Mouse (Mus musculus) CH12.LX (cell line): ENCODE results near the gene Bach2. TPM values are rescaled to one million over a fixed set of nuclear protein-coding genes. Genes with fewer than 3 reads are reported as not detected.

Experiments used
- DNase-seq: peaks from one replicate; pipeline ENCODE4 v3.0.0-alpha.2; 2013; ENCODE audit errors: extremely low read depth
- H3K27ac ChIP-seq: 2 replicates; pipeline ENCODE4 v1.5.1; 2012; ENCODE audit warnings: low read depth, mild to moderate bottlenecking, control low read depth, moderate library complexity; ENCODE audit not compliant: insufficient read depth
- H3K27me3 ChIP-seq: replicated peaks from 2 replicates; pipeline ENCODE3; 2012; ENCODE audit warnings: inconsistent platforms
- H3K36me3 ChIP-seq, 2 experiments: replicated peaks in 1 of 2; 2 replicates each; pipeline versions ENCODE3 to v1.6.1; 2012; ENCODE audit warnings: inconsistent platforms in 1 of 2, low read length in 1 of 2, mild to moderate bottlenecking in 1 of 2, mixed read lengths in 1 of 2, moderate library complexity in 1 of 2; ENCODE audit not compliant: control insufficient read depth in 1 of 2, insufficient read depth in 1 of 2
- H3K4me1 ChIP-seq, 2 experiments: 2 replicates each; pipeline ENCODE4 v1.6.1; 2012; ENCODE audit warnings: inconsistent platforms in 1 of 2, moderate library complexity in 1 of 2; ENCODE audit not compliant: insufficient read depth in 2 of 2, control insufficient read depth in 1 of 2
- H3K4me2 ChIP-seq: 2 replicates; pipeline ENCODE4 v1.6.1; 2012; ENCODE audit warnings: low read depth, mild to moderate bottlenecking, control low read depth; ENCODE audit not compliant: poor library complexity, insufficient read depth, severe bottlenecking
- H3K4me3 ChIP-seq, 3 experiments: fragments of 150-350 bp in 1 of 3; sonication (generic) in 1 of 3; replicated peaks in 1 of 3; 2 replicates each; pipeline versions ENCODE3 to v1.5.1; 2011 to 2012; ENCODE audit warnings: low read depth in 2 of 3, low read length in 2 of 3, mild to moderate bottlenecking in 2 of 3, moderate library complexity in 2 of 3, control low read depth in 1 of 3, improper control_type of control experiment in 1 of 3, inconsistent platforms in 1 of 3, mixed read lengths in 1 of 3; ENCODE audit not compliant: poor library complexity in 1 of 3
- H3K79me2 ChIP-seq: replicated peaks from 2 replicates; pipeline ENCODE4 v1.6.1; 2012; ENCODE audit warnings: mild to moderate bottlenecking, moderate library complexity; ENCODE audit not compliant: control insufficient read depth, poor library complexity, insufficient read depth, severe bottlenecking; ENCODE audit errors: extremely low read depth
- H3K9ac ChIP-seq: 2 replicates; pipeline ENCODE4 v1.6.1; 2012; ENCODE audit warnings: low read depth, mild to moderate bottlenecking, control low read depth, moderate library complexity; ENCODE audit not compliant: insufficient read depth
- H3K9me3 ChIP-seq: replicated peaks from 2 replicates; pipeline ENCODE3; 2012; ENCODE audit warnings: low read length, inconsistent platforms, mixed read lengths
- CHD2 ChIP-seq: IDR thresholded peaks from 2 replicates; pipeline ENCODE4 v1.6.1; 2011; ENCODE audit warnings: low read length, improper control_type of control experiment
- CTCF ChIP-seq, 2 experiments: IDR thresholded peaks in 1 of 2; conservative IDR thresholded peaks in 1 of 2; 2 replicates each; pipeline ENCODE4 v1.5.1; 2011 to 2012; ENCODE audit warnings: low read depth in 2 of 2, low read length in 2 of 2, improper control_type of control experiment in 1 of 2, inconsistent platforms in 1 of 2, mild to moderate bottlenecking in 1 of 2, moderate library complexity in 1 of 2
- E2F4 ChIP-seq: IDR thresholded peaks from 2 replicates; pipeline ENCODE4 v1.6.1; 2011; ENCODE audit warnings: low read depth, low read length, improper control_type of control experiment; ENCODE audit not compliant: insufficient replicate concordance
- ETS1 ChIP-seq: conservative IDR thresholded peaks from 2 replicates; pipeline ENCODE4 v1.6.1; 2012; ENCODE audit warnings: low read depth, mild to moderate bottlenecking, inconsistent platforms, low read length, improper control_type of control experiment, moderate library complexity
- HCFC1 ChIP-seq: IDR thresholded peaks from 2 replicates; pipeline ENCODE4 v1.6.1; 2012; ENCODE audit warnings: low read depth, mild to moderate bottlenecking, inconsistent platforms, low read length, improper control_type of control experiment
- IRF4 ChIP-seq: IDR thresholded peaks from 2 replicates; pipeline ENCODE4 v1.6.1; 2014; ENCODE audit warnings: low read depth, mild to moderate bottlenecking, inconsistent platforms, low read length, improper control_type of control experiment
- JUN ChIP-seq: IDR thresholded peaks from 2 replicates; pipeline ENCODE4 v1.6.1; 2011; ENCODE audit warnings: low read depth, mild to moderate bottlenecking, low read length, improper control_type of control experiment, moderate library complexity; ENCODE audit not compliant: insufficient read depth
- JUND ChIP-seq: conservative IDR thresholded peaks from 2 replicates; pipeline ENCODE4 v1.6.1; 2011; ENCODE audit warnings: low read depth, low read length, improper control_type of control experiment
- KAT2A ChIP-seq: IDR thresholded peaks from 2 replicates; pipeline ENCODE4 v1.6.1; 2012; ENCODE audit warnings: low read length, improper control_type of control experiment, inconsistent platforms; ENCODE audit not compliant: insufficient replicate concordance
- MAFK ChIP-seq: IDR thresholded peaks from 2 replicates; pipeline ENCODE4 v1.6.1; 2011; ENCODE audit warnings: low read length, improper control_type of control experiment; ENCODE audit not compliant: insufficient replicate concordance
- MAX ChIP-seq: IDR thresholded peaks from 2 replicates; pipeline ENCODE4 v1.6.1; 2011; ENCODE audit warnings: low read length, improper control_type of control experiment
- MAZ ChIP-seq: IDR thresholded peaks from 2 replicates; pipeline ENCODE4 v1.6.1; 2012; ENCODE audit warnings: low read depth, mild to moderate bottlenecking, inconsistent platforms, low read length, improper control_type of control experiment, moderate library complexity
- MEF2A ChIP-seq: IDR thresholded peaks from 2 replicates; pipeline ENCODE4 v1.6.1; 2014; ENCODE audit warnings: low read depth, mild to moderate bottlenecking, inconsistent platforms, low read length, improper control_type of control experiment, borderline replicate concordance
- PAX5 ChIP-seq: IDR thresholded peaks from 2 replicates; pipeline ENCODE4 v1.6.1; 2012; ENCODE audit warnings: low read length, inconsistent platforms, mixed read lengths
- POLR2AphosphoS2 ChIP-seq: IDR thresholded peaks from 2 replicates; pipeline ENCODE4 v1.6.1; 2011; ENCODE audit warnings: low read depth, low read length, improper control_type of control experiment
- ZMIZ1 ChIP-seq: IDR thresholded peaks from 2 replicates; pipeline ENCODE4 v1.6.1; 2012; ENCODE audit warnings: low read depth, mild to moderate bottlenecking, inconsistent platforms, low read length, improper control_type of control experiment
- ZNF384 ChIP-seq: IDR thresholded peaks from 2 replicates; pipeline ENCODE4 v1.6.1; 2012; ENCODE audit warnings: low read depth, low read length, improper control_type of control experiment, inconsistent platforms
- dilution Hi-C: fragments of 300-500 bp; cut with MboI; formaldehyde crosslinking; loops from 2 replicates; pipeline ENCODE4 v1.14.3; 2020; ENCODE audit warnings: low sequenced_read_pairs; ENCODE audit not compliant: extremely low pct_unique_long_range_greater_than_20kb, extremely low pct_ligation_motif_present
- in situ Hi-C: fragments of 300-500 bp; cut with MboI; formaldehyde crosslinking; loops from 3 replicates; pipeline ENCODE4 v1.14.3; 2019; ENCODE audit warnings: low sequenced_read_pairs, low pct_ligation_motif_present, low pct_unique_long_range_greater_than_20kb, mixed read lengths
- polyA plus RNA-seq: library from polyadenylated mRNA; unstranded; fragments of >175 nt; gene quantifications from 2 replicates; pipeline ENCODE4 v1.2.1, GENCODE M21; 2012; ENCODE audit warnings: low read depth; ENCODE audit not compliant: insufficient read length
- total RNA-seq, 2 experiments: library from RNA; depleted of rRNA; stranded (reverse); fragments of 300-350 nt in 1 of 2; fragments of >200 nt in 1 of 2; gene quantifications; 2 replicates each; pipeline ENCODE4 v1.2.3; 2012 to 2014

The Bach2 gene
- total and polyA plus RNA-seq, 3 experiments: 0.11 TPM; not detected in 2

DNA sequence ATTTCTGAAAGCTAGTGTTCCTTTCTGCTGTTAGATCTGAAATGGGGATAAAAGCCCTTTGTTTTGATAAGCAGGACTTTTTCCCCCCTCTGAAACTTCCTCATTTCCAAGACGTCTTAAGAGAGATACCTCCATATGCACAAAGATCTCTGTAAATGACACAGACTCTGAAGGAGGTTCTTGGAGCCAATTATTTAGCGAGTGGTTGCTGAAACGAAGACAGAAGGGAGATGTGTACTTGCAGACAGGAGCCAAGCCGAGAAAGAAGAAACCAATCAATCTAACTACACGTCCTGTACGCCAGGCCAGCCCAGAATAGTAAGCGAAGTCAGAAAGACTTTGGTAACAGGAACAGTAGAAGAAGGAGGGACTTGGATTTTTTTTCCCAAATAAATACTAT is 295.1 kb downstream of the Bach2 start:
- no peak overlapping the region for H3K27ac ChIP-seq
- H3K9me3 ChIP-seq: no peaks in the 10 kb centered on the region
- no peak for DNase-seq
- H3K9ac ChIP-seq: no peak overlapping the region
- no peak overlapping the region for H3K4me3 ChIP-seq
- no peaks in the 10 kb centered on the region for H3K79me2 ChIP-seq
- peaks cover 5 to 6% of the 10 kb centered on the region in 2 experiments for H3K4me1 ChIP-seq
- dilution Hi-C loops (no loop called here), in situ Hi-C loops (no loop called here)
- no peaks in the 10 kb centered on the region for H3K36me3 ChIP-seq
- TF ChIP-seq ETS1 (no peak), PAX5 (no peak), HCFC1 (no peak), CHD2 (no peak), MAX (no peak), CTCF (conservative IDR thresholded peaks at IDR 0.05 in 1 of 2, IDR thresholded peaks at IDR 0.05 in 1 of 2; ENCODE audit: low read depth in 2 of 2, low read length in 2 of 2) (no peak), MEF2A (no peak), POLR2AphosphoS2 (no peak), IRF4 (no peak), MAFK (no peak), JUND (no peak), JUN (no peak), ZMIZ1 (no peak)
- H3K27me3 ChIP-seq: no peaks in the 10 kb centered on the region
- no peak overlapping the region for H3K4me2 ChIP-seq

GRCm38 (mm10) chr4:32535626-32536025 is 297.0 kb downstream of the Bach2 start:
- no peak overlapping the region for H3K27ac ChIP-seq
- H3K27me3 ChIP-seq: no peaks in the 10 kb centered on the region
- H3K4me1 ChIP-seq: no peaks in the 10 kb centered on the region; a peak in 1 of 4 replicates
- H3K4me3 ChIP-seq: no peak overlapping the region
- no peaks in the 10 kb centered on the region for H3K79me2 ChIP-seq
- no peak overlapping the region for H3K4me2 ChIP-seq
- in situ Hi-C loops (no loop called here), dilution Hi-C loops (no loop called here)
- H3K36me3 ChIP-seq: no peaks in the 10 kb centered on the region
- H3K9me3 ChIP-seq: no peaks in the 10 kb centered on the region
- no peak overlapping the region for H3K9ac ChIP-seq
- no peak for DNase-seq
- no peak for TF ChIP-seq HCFC1

- Histone ChIP-seq H3K27me3 (no peaks in the 10 kb centered on the region), H3K27ac (no peak overlapping the region), H3K9ac (no peak overlapping the region), H3K4me1 (no peaks in the 10 kb centered on the region; a peak in 1 of 4 replicates), H3K79me2 (no peaks in the 10 kb centered on the region), H3K36me3 (no peaks in the 10 kb centered on the region), H3K4me3 (no peak overlapping the region), H3K4me2 (no peak overlapping the region), H3K9me3 (no peaks in the 10 kb centered on the region)
- no peak for DNase-seq
- dilution Hi-C loops (no loop called here), in situ Hi-C loops (no loop called here)
- TF ChIP-seq E2F4 (no peak), IRF4 (no peak), KAT2A (no peak), MAZ (no peak), ZNF384 (no peak), JUND (no peak)
These were observed 298.4 kb downstream of the Bach2 start for GRCm38 (mm10) chr4:32536870-32537508.
